Mouse (Mus musculus) monocyte, adult 5-6 weeks (primary cell): ENCODE data around the gene Jpt1. TPM values are rescaled to one million over a fixed set of nuclear protein-coding genes. Genes with fewer than 3 reads are reported as not detected.
"Not testable (repeated sequence)": the region's sequence is repeated elsewhere in the genome, so short reads cannot be mapped to it uniquely, and the experiment has no call there.

ENCODE experiments used
- ATAC-seq: fragments of 153-309, 156-312 bp; replicated peaks from 2 replicates; pipeline ENCODE4 v1.8.0; 2017; ENCODE audit warnings: mild to moderate bottlenecking; ENCODE audit not compliant: low TSS enrichment, insufficient number of reproducible peaks, severe bottlenecking, poor library complexity, low FRiP score
- total RNA-seq: library from RNA; stranded (forward); fragments of 200-1000, 200-491, 200-594 nt; gene quantifications from 3 replicates; pipeline ENCODE4 v1.2.3, GENCODE M21; 2017

Jpt1 gene
- 230 to 253 TPM (median 234 TPM) in 3 replicates for total RNA-seq

GRCm38 (mm10) chr11:115514238-115514663 is at the start of gene Jpt1:
TSS of gene Jpt1 (minus strand) at chr11:115514387.
- ATAC-seq: peak; percentile 92

- ATAC-seq: no peak
These were observed 49.2 kb upstream of the Jpt1 start for GRCm38 (mm10) chr11:115563406-115563805.

- ATAC-seq: no peak
These were observed 41.5 kb upstream of the Jpt1 start for GRCm38 (mm10) chr11:115555717-115556116.

- ATAC-seq: peak; percentile 66; the same call in 1 of the 2 replicates
These were observed 38.6 kb upstream of the Jpt1 start for GRCm38 (mm10) chr11:115552783-115553182.

- ATAC-seq: no peak
These were observed 29.4 kb upstream of the Jpt1 start for GRCm38 (mm10) chr11:115543571-115543970.

GRCm38 (mm10) chr11:115538045-115538444 is 23.9 kb upstream of the Jpt1 start:
- no peak for ATAC-seq

GRCm38 (mm10) chr11:115536856-115537568 is 22.8 kb upstream of the Jpt1 start:
- ATAC-seq: 0 out of 2 replicates have a peak, but pooled peaks have one; percentile 10

GRCm38 (mm10) chr11:115536038-115536681 is 22.0 kb upstream of the Jpt1 start, which contains the start of gene Sumo2:
TSS of gene Sumo2 (minus strand) at chr11:115536276.
- peak; percentile 79 for ATAC-seq

GRCm38 (mm10) chr11:115535401-115536037 is 21.3 kb upstream of the Jpt1 start:
- ATAC-seq: peak; percentile 52

- ATAC-seq: no peak
These were observed 20.7 kb upstream of the Jpt1 start for GRCm38 (mm10) chr11:115534759-115535371.

GRCm38 (mm10) chr11:115526446-115526845 is 12.3 kb upstream of the Jpt1 start:
- not testable (repeated sequence) for ATAC-seq

GRCm38 (mm10) chr11:115522703-115523102 is 8.5 kb upstream of the Jpt1 start:
- no peak for ATAC-seq

- ATAC-seq: no peak
These were observed 8.1 kb upstream of the Jpt1 start for GRCm38 (mm10) chr11:115522238-115522637.

- ATAC-seq: no peak
These were observed 6.9 kb upstream of the Jpt1 start for GRCm38 (mm10) chr11:115521080-115521479.

GRCm38 (mm10) chr11:115520218-115520617 is 6.0 kb upstream of the Jpt1 start:
- no peak for ATAC-seq

GRCm38 (mm10) chr11:115519581-115519980 is 5.4 kb upstream of the Jpt1 start:
- ATAC-seq: no peak

GRCm38 (mm10) chr11:115518693-115519092 is 4.5 kb upstream of the Jpt1 start:
- ATAC-seq: no peak

GRCm38 (mm10) chr11:115516942-115517341 is 2.8 kb upstream of the Jpt1 start:
- no peak for ATAC-seq

GRCm38 (mm10) chr11:115515021-115515420 is 834 bp upstream of the Jpt1 start:
- no peak for ATAC-seq
